9 mouse cellular contexts compared by ENCODE assay signal in genomic region chr6:31562371-31563080, GRCm38 (mm10). TPM values are rescaled to one million over a fixed set of nuclear protein-coding genes. Genes with fewer than 3 reads are reported as not detected.
DNase-seq lines count a peak whose midpoint lies in the region; ATAC-seq lines count a peak whose summit lies in the region.
"Had no signal": no experiment of that assay in that cellular context is flagged by ENCODE, and none has a peak within 500 bp of the region (broad histone marks: within the 10 kb centered on the region; RNA-seq: fewer than 3 reads in every experiment).

No protein-coding gene starts in this region.

- H3K9me3 ChIP-seq in megakaryocyte, embryonic 14.5 days: no peaks in the 10 kb centered on the region
- no peaks in the 10 kb centered on the region for H3K9me3 ChIP-seq in heart, embryonic 13.5 days
- no peaks in the 10 kb centered on the region for H3K9me3 ChIP-seq in limb, embryonic 13.5 days
- no peaks in the 10 kb centered on the region for H3K9me3 ChIP-seq in neural tube, embryonic 13.5 days

- no peaks in the 10 kb centered on the region for H3K27me3 ChIP-seq in megakaryocyte, embryonic 14.5 days (replicated peaks)
- H3K27me3 ChIP-seq in heart, embryonic 13.5 days (replicated peaks): peaks cover 21% of the 10 kb centered on the region; the same call in 1 of the 2 replicates
- H3K27me3 ChIP-seq in limb, embryonic 13.5 days: peaks cover 92% of the 10 kb centered on the region
- H3K27me3 ChIP-seq in neural tube, embryonic 13.5 days: peaks cover 3% of the 10 kb centered on the region; the same call in 1 of the 2 replicates

- peaks cover 25% of the 10 kb centered on the region for H3K36me3 ChIP-seq in megakaryocyte, embryonic 14.5 days (replicated peaks; ENCODE audit: low read length)
- no peaks in the 10 kb centered on the region for H3K36me3 ChIP-seq in heart, embryonic 13.5 days
- no peaks in the 10 kb centered on the region for H3K36me3 ChIP-seq in limb, embryonic 13.5 days
- H3K36me3 ChIP-seq in neural tube, embryonic 13.5 days: no peaks in the 10 kb centered on the region

- H3K9ac ChIP-seq in heart, embryonic 13.5 days: peak overlapping the region; percentile 86
- no peak overlapping the region for H3K9ac ChIP-seq in limb, embryonic 13.5 days
- peak overlapping the region; percentile 91 for H3K9ac ChIP-seq in neural tube, embryonic 13.5 days

- 0 out of 2 replicates have a peak overlapping the region, but pooled peaks have one; percentile 69 for H3K27ac ChIP-seq in heart, embryonic 13.5 days (replicated peaks)
- H3K27ac ChIP-seq in limb, embryonic 13.5 days: no peak overlapping the region
- no peak overlapping the region for H3K27ac ChIP-seq in neural tube, embryonic 13.5 days (replicated peaks)
- H3K27ac ChIP-seq: macrophage had no signal

- H3K4me3 ChIP-seq in megakaryocyte, embryonic 14.5 days (replicated peaks): peak overlapping the region; percentile 98
- H3K4me3 ChIP-seq in heart, embryonic 13.5 days: peak overlapping the region; percentile 68
- peak overlapping the region; percentile 61 for H3K4me3 ChIP-seq in limb, embryonic 13.5 days
- H3K4me3 ChIP-seq in neural tube, embryonic 13.5 days: peak overlapping the region; percentile 87

- DNase-seq in c-Kit-positive CD71-positive TER-119-positive erythroid progenitor cells, embryonic 14.5 days (ENCODE audit: low spot score): no peak
- DNase-seq in spleen, postnatal 14 days (ENCODE audit: low spot score in 2 of 2): no peak

- H3K4me2 ChIP-seq in heart, embryonic 13.5 days: peak overlapping the region; percentile 98
- peak overlapping the region; percentile 91 for H3K4me2 ChIP-seq in limb, embryonic 13.5 days (replicated peaks)
- H3K4me2 ChIP-seq in neural tube, embryonic 13.5 days: peak overlapping the region; percentile 93

- ATAC-seq in megakaryocyte, adult 5-6 weeks (ENCODE audit: poor library complexity, severe bottlenecking): no peak
- ATAC-seq in heart, embryonic 13.5 days (ENCODE audit: extremely low read depth, insufficient number of reproducible peaks, low FRiP score, low TSS enrichment): no peak
- no peak for ATAC-seq in limb, embryonic 13.5 days (ENCODE audit: low FRiP score, low read depth)
- no peak for ATAC-seq in neural tube, embryonic 13.5 days (ENCODE audit: low read depth)
- no peak for ATAC-seq in CD4-positive, CD25-positive, alpha-beta regulatory T cell, adult 4 months

- H3K4me1 ChIP-seq in megakaryocyte, embryonic 14.5 days: peaks cover 86% of the 10 kb centered on the region
- peaks cover 45% of the 10 kb centered on the region for H3K4me1 ChIP-seq in heart, embryonic 13.5 days
- peaks cover 31% of the 10 kb centered on the region for H3K4me1 ChIP-seq in limb, embryonic 13.5 days
- H3K4me1 ChIP-seq in neural tube, embryonic 13.5 days (replicated peaks): peaks cover 58% of the 10 kb centered on the region

- WGBS in heart, embryonic 13.5 days: 5% methylated on average over 16 of the region's 16 CpGs
- WGBS in limb, embryonic 13.5 days: 8% methylated on average over 16 of the region's 16 CpGs
- WGBS in neural tube, embryonic 13.5 days: 5% methylated on average over 16 of the region's 16 CpGs

RNA-seq across cellular contexts. Expression of gene Podxl, which starts 1.3 kb away (rescaled TPM):
- 27.7 and 50.7 TPM in 2 replicates for polyA plus RNA-seq in megakaryocyte, embryonic 14.5 days (2012; ENCODE audit: insufficient read depth, low replicate concordance)
- not detected in 2 replicates for total RNA-seq in megakaryocyte, adult 5-6 weeks (2015)
- not detected in 2 replicates for total RNA-seq in megakaryocyte, adult 5-6 weeks (2017)
- 18.4 and 22.2 TPM in 2 replicates for polyA plus RNA-seq in heart, embryonic 13.5 days (2015; fragmentation: Nextera tagmentation; extraction: Ambion mirVana)
- polyA plus RNA-seq in limb, embryonic 13.5 days (2015; fragmentation: Nextera tagmentation; extraction: Ambion mirVana): 6.5 and 7.4 TPM in 2 replicates
- 14.8 and 15.3 TPM in 2 replicates for polyA plus RNA-seq in neural tube, embryonic 13.5 days (2015; fragmentation: Nextera tagmentation; extraction: Ambion mirVana)
- polyA plus RNA-seq in CD4-positive, CD25-positive, alpha-beta regulatory T cell, adult 4 months (2017; shearing (Covaris generic)): not detected
- polyA plus RNA-seq: macrophage had no signal
